Mouse (Mus musculus) adrenal gland, postnatal 4 days (tissue): ENCODE measurements around the gene Osgin1. TPM values are rescaled to one million over a fixed set of nuclear protein-coding genes. Genes with fewer than 3 reads are reported as not detected.
A peak's percentile ranks its signal among the peaks of the same experiment; 100 is the strongest.

Source experiments
- DNase-seq, 2 experiments: peaks; one replicate each; pipeline ENCODE4 v3.0.0; 2021 to 2022; ENCODE audit warnings: low spot score in 2 of 2, mixed read lengths in 2 of 2
- total RNA-seq, 2 experiments: library from RNA; stranded (reverse); gene quantifications; 2 replicates each; pipeline ENCODE4 v1.2.3; 2021

Gene Osgin1
- total RNA-seq, 2 experiments from 2014 or later: 46.6 to 90.7 TPM

GRCm38 (mm10) chr8:119423631-119424141 is 10.2 kb upstream of the Osgin1 start:
- no peak for DNase-seq

- no peak for DNase-seq
Observed at GRCm38 (mm10) chr8:119424199-119424733, 9.7 kb upstream of the Osgin1 start.

GRCm38 (mm10) chr8:119424740-119425139 is 9.2 kb upstream of the Osgin1 start:
- no peak for DNase-seq

- DNase-seq: peak in 1 of 2 experiments; percentile 63
Observed at GRCm38 (mm10) chr8:119425533-119425932, 8.4 kb upstream of the Osgin1 start.

GRCm38 (mm10) chr8:119426069-119426735 is 7.7 kb upstream of the Osgin1 start:
- DNase-seq: no peak

GRCm38 (mm10) chr8:119427634-119428349 is 6.1 kb upstream of the Osgin1 start:
- no peak for DNase-seq

GRCm38 (mm10) chr8:119428350-119428740 is 5.6 kb upstream of the Osgin1 start:
- no peak for DNase-seq

GRCm38 (mm10) chr8:119428766-119429327 is 5.1 kb upstream of the Osgin1 start:
- DNase-seq: no peak

- DNase-seq: no peak
Observed at GRCm38 (mm10) chr8:119429552-119429951, 4.4 kb upstream of the Osgin1 start.

GRCm38 (mm10) chr8:119430250-119430649 is 3.7 kb upstream of the Osgin1 start:
- DNase-seq: no peak

GRCm38 (mm10) chr8:119430690-119431089 is 3.2 kb upstream of the Osgin1 start:
- DNase-seq: no peak

- no peak for DNase-seq
Observed at GRCm38 (mm10) chr8:119432372-119432771, 1.6 kb upstream of the Osgin1 start.

GRCm38 (mm10) chr8:119434569-119434968 is 645 bp downstream of the Osgin1 start:
- DNase-seq: no peak

- DNase-seq: no peak
Observed at GRCm38 (mm10) chr8:119435527-119435926, 1.6 kb downstream of the Osgin1 start.

GRCm38 (mm10) chr8:119436331-119436730 is 2.4 kb downstream of the Osgin1 start:
- no peak for DNase-seq

- peak; percentile 64 to 80 for DNase-seq
Observed at GRCm38 (mm10) chr8:119436933-119437332, 3.0 kb downstream of the Osgin1 start.

- DNase-seq: no peak
Observed at GRCm38 (mm10) chr8:119437506-119437905, 3.6 kb downstream of the Osgin1 start.

GRCm38 (mm10) chr8:119438876-119439275 is 5.0 kb downstream of the Osgin1 start:
- DNase-seq: no peak

- DNase-seq: no peak
Observed at GRCm38 (mm10) chr8:119439424-119439823, 5.5 kb downstream of the Osgin1 start.

- no peak for DNase-seq
Observed at GRCm38 (mm10) chr8:119439893-119440249, 5.9 kb downstream of the Osgin1 start.

GRCm38 (mm10) chr8:119440250-119440951 is 6.5 kb downstream of the Osgin1 start:
- peak in 1 of 2 experiments; percentile 70 for DNase-seq
